Mouse (Mus musculus) WW6 (cell line): ENCODE data around the gene D630023F18Rik.

ENCODE experiments used
- DNase-seq: peaks from one replicate; pipeline ENCODE4 v3.0.0-alpha.2; 2013; ENCODE audit warnings: low read depth, low spot score

D630023F18Rik gene

DNA sequence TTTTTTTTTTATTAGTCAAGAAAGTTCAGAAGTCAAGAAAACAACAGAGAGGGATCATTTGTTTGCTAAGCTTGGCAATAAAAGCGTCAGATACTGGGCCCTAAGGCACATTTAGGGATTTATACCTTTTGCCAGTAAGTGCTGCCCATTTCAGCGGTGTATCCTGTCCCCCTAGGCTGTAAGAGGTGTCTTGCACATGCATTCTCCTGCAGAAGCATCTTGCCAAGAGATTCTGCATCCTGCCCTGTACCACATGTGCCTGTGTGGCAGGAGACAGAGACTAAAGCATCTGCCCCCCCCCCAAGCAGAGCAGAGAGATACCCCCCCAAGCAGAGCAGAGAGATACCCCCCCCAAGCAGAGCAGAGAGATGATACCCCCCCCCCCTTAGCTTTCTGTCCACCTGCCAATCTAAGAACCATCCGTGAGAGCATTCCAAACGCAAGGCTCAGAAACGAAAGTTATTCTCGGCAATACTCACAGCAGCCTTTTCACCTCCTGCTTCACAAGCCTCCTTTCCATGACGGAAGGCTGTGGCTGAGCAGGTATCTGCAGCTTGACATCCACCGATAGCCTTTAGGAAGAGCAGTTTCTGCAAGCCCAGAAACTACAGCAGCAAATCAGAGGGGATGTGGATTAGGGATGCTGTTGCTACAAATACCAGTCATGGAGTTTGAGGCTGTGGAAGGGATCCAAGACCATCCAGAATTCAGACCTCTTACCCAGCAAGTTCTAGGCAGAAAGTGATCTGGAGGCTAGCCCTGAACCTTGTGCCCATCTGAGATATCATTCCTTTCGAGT is at the start of gene D630023F18Rik:
Gene D630023F18Rik (minus strand): TSS at position 641 of the 799 bp plus-strand sequence.
- DNase-seq, result no peak

DNA sequence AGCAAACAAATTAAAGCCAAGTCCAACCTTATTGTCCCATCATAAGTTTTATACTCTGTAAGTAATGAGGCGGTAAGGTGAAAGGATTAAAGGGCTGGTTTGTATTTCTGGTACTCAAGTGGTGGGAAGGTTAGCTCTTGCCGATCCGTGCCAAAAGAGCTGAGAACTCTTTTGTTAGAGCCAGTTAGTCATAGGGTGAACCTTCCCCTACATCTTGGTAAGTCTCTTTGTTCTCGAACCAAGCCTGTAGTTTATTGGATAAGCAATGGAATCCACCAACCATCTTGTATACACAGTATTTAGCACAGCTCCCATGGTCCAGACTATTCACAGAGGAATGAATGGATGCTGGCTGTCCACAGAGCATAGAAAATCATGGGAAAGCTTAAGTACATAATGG is 48.6 kb upstream of the D630023F18Rik start:
- no peak for DNase-seq

DNA sequence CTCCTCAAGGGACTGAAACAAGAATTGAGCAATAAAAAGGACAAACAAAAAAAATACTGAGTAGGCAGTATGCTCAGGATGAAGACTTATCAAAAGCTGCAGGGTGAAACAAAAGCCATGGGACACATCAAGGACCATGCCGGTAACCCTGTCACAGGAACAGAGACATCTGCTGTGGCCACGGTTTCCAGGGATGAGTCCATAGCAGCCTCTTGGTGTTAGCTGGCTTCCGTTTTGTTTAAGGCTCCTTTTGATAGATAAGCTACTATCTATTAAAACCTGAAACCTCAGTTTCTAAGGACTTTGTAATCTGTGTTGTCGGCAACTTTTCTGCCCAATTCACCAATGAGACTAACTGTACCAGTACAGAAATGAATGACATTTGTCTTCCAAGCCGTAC is 46.9 kb upstream of the D630023F18Rik start:
- no peak for DNase-seq

DNA sequence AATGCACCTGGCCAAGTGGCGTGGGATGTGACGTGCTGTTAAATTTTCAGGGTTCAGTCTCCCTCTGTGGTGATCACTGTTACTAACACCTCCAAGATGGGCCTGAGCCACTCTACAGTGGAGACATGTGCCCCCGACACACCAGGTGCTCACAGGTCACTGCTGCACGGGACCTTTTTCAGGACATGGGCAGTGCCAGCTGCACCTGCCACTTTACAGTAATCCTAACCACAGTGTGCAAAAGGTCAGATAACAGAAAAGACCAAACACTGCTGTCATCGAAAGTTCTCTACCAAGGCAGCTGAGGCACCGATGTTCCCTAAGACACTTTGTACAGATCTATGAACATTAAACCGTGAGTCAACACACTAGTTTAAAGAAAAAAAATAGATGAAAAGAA is 46.5 kb upstream of the D630023F18Rik start:
- no peak for DNase-seq

DNA sequence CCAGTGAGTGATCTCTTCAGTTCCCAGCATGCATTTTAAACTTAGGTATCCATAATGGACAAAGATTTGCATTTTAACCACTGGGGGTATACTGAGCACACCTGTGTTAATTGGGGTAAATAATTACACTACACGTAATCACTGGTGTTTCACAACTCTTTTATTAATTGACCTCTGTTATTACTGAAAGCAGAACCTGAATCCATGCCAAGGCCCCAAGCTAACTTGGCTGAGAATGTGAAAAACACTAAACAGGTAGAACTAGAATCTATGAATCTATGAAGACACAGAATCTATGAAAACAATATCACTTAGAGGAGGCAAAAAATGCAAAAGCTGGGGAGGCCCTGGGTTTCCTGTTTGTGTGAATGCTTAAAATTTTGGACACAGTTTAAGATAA is 44.5 kb upstream of the D630023F18Rik start:
- DNase-seq, result no peak

DNA sequence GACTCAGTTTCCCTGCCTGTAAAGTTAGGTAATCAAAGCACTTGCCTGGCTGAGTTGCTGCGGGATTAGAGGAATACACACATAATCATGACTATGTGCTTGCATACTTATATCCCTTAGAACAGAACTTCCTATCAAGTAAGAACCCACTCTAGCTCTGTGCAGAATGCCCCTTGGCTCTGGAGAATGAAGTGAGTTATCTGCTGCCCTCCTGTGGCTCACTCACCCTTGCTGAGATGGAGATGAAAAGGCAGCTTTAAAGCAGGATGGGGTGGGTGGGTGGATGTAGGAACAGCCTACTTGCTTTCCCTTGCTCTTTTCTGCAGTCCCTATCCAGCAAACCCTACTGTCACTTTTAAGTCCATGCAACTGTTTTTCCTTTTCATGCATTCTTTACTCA is 39.2 kb upstream of the D630023F18Rik start:
- no peak for DNase-seq

DNA sequence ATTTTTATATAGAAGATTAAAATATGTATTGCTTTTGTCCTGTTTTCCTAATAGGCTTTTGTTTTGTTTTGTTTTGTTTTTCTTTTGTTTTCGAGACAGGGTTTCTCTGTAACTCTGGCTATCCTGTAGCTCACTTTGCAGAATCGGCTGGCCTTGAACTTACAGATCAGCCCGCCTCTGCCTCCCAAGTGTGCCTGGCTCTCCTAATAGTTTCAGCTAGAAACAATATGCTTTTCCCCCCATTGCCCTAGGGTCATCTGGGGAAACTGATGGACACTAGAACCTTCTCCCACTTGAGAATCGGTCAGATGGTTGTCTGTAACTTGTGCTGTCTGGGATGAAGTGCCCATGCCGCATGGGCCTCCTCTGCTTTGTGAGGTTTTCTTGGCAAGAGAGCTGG is 33.1 kb upstream of the D630023F18Rik start:
- DNase-seq, result no peak

DNA sequence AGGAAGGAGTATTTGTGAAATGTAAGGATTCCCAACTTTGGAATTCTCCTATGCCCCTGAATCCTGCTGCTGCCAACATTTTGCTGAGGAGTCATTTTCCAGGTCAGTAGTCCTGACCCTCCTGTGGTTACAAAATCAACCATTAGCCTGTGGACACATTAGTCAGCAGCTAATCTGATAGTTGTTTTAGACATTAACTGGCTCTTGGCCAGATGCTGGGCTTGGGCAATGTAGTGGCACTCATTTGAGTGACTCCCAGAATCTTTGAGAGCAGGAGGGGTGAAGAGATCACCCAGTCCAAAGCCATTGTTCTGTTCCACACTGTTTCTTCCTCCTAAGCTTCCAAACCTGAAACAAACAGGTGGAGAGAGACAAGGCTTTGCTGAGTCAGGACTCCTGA is 31.8 kb upstream of the D630023F18Rik start:
- DNase-seq, result no peak

DNA sequence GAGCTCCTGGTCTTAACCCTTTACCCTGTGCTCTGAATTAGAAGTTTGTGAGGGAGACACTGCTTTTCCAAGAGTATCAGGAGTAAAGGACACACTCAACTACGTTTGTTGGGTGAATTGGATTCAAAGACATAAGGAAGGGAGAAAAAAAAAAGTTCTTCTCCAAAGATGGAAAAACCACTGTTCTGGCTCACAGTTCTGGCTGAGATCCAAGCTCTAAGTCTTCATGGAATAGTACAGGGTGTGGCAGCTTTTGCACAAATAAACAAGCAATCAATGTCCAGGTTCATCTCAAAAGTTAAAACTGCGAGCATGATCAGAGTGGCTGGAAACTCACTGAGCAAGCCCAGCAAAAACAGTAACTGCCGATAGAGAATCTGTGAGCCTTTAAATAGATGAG is 25.0 kb upstream of the D630023F18Rik start:
- DNase-seq, result no peak

DNA sequence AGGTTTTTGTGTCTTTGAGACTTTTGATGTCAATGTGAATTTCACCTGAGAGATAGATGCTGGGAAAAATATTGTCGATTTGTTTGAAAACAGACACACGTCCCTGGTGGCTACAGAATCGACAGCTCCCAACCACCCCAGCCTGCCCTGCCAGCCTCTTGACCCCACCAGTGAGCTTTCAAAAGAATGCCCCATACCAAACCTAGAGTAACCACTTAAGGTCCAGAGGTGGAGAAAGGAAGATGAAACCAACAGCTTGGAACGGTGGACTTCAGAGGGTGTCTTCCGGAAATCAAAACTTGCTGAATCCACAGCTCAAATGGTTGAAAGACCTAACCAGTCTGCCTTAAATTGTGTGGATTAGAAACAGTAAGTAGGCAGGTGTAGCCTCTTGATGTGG is 24.3 kb upstream of the D630023F18Rik start:
- DNase-seq, result no peak

DNA sequence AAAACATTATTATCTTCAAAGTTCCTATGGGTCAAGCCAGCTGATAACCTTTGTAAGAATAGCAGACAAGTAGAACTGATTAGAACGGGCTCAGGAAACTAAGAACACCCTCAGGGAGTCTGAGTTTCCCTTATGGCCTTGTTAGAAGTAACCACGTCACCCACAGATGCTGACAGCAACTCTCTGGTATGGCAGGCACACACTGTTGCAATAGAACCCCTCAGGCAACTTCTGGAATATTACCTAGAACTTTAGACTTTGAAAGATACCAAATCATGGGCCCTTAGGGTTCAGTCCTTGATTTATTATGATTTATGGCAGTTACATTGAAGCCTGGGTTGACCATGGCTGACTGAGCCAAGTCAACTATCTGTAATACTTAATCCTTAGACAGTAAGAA is 23.6 kb upstream of the D630023F18Rik start:
- no peak for DNase-seq

DNA sequence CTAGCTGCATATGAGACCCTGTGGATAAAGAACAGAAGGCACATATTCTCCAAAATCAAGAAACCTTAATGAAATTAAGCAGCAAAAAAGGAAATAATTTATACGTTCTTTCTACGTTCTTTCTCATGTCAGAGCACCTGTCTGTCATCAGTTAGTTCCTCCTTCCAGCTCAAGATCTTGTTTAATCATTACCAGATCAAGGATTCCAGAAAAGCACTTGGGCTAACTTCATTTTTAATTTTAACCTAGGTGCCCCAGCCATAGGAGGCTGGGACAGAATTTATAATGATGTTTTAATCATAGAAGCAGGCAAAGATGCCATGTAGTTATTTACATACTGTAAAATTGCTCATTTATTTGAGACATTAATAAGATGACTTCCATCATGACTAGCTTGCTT is 21.8 kb upstream of the D630023F18Rik start:
- DNase-seq, result no peak

DNA sequence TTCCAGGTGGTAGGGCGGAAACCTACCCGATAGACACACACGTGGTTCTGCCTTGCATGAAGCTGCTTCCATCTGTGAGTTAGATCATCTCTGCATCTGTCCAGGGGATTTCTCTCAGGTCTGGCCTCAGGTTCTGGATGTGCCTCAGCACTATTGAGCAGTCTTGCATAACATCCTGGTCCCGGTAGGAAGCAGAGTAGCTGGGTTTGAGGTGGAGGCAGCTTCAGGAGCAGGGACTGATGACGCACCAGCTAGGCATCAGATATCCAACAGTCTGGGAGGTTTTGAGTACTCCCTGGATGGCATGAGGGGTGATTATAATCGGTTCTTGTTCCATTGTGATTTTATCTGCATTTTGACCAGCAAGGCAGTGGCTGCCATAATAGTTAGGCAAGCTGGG is 14.5 kb upstream of the D630023F18Rik start:
- DNase-seq, result no peak

DNA sequence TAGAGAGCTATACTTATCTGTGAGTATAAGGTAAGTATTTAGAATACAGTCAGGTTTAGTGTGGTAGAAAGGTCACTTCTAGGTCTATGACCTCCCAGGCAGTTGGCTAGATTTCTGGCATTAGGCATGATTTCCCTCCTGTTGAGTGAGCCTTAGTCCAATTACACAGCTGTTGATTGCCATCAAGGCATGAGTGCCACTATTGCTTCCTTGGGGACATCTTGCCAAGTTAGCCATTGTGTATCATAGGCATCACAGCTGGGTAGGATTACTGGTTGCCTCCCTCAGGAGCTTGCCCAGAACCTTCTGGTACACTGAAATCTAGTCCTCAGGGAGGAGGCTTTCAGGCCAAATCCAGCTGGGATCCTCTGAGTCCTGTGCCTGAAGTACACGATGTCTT is 9.8 kb upstream of the D630023F18Rik start:
- DNase-seq, result no peak

DNA sequence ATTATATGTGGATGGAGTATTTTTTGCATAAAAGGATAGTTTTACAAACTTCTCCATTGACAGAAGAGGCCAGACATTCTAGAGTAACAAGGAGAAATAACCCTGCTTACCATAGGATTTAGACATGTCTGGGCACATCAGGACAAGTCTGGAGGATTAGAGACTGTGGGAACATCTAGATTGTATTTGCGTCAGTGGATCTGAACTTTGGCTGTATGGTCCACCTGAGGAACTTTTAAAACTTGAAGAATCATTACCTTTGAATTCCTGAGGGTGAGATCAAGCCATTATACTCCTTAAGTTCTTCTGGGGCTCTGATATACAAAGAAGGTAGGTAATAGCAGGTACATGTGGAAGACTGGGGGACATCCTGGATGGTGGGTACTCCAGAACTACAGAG is 8.7 kb upstream of the D630023F18Rik start:
- DNase-seq, result no peak

DNA sequence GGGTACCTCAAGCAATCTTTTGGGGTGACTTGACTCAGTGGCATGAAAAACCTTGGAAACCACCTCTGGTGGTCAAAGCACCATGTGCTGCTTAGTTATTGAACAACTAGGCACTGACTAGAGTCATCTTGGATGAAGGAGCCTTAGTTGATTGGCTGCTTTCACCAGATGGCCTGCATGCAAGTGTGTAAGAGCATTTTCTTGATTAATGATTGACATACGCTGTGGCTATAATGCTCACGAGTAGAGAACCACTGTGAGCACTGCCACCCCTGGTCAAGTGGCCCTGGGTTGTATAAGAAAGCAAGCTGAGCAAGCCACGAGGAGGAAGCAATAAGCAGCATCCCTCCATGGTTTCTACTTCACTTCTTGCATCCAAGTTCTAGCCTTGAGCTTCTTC is 7.2 kb upstream of the D630023F18Rik start:
- no peak for DNase-seq

DNA sequence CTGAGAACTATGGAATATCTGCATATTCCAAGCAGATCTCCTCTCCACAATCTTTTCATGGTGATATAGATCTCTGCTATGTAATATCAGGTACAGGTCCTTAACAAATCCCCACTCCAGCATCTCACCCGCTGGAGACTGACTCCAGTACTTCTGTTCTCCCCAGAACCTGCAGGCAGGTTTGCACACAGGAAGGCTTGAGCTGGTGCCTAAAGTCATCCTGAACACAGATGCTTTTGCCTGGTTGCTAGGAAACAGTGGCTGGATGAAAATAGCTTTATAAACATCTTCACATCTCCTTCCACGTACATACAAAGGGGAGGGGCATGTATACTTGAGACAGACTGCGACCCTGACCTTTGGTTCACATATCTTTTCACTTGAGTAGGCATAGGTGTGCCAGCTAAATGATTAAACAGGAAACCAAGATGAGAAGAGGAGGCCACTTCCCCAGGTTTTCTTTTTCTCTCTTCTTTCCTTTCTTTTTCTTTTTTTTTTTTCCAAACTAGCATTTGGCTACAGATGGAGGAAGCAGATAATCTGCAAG is 6.7 kb upstream of the D630023F18Rik start:
- no peak for DNase-seq

DNA sequence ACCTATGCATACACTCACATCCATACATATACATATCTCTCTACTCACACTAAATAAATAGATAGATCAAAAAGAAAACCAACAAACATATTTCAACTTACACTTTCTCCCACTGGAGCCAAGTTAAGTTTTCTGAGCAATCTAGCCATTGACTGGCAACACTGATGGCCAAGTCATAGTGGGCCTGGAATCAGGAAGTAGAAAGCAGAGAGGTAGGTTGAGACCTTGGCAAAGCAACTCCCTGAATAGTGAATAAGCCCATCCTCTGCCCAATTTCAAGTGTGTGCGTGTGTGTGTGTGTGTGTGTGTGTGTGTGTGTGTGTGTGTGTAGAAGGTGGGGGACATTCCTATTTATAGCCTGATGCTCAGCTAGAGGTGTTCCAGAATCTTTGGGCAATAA is 3.6 kb downstream of the D630023F18Rik start, which contains the start of gene Gm28845:
Gene Gm28845 (minus strand): TSS at position 121 of the 400 bp plus-strand sequence.
- no peak for DNase-seq

DNA sequence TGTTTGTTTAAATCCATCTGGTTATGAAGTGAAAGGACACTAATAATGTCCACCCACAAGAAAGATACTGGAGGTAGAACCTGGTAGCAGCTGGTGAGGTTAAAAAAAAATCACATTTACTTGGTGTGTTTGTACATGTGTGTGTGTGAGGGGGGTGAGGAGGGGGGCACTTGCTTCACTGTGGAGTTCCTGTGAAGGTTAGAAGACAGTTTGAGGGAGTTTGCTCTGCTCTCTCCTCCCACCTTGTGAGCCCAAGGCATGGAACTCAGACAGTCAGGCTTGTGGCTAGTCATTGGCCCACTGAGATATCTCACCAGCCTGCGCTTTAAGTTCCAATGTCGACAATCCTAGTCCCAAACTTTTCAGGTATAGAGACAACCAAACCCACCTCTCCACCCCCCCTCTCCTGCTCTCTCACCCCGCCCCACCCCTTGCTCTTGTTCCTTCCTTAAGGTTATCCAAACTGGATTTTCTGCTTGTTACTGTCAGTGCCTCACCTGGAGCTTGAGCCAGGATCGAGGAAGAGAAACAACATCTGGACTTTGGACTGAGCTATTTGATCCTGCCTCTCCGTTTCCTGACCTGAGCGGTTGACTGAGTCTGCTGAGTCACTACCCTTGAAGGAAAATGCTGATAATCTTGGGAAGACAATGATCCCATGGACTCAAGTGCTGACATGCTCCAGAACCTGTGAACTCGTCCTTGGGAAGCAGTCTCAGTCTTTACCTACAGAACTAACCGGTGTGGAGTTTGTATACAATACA is 4.7 kb downstream of the D630023F18Rik start:
- DNase-seq, result no peak

DNA sequence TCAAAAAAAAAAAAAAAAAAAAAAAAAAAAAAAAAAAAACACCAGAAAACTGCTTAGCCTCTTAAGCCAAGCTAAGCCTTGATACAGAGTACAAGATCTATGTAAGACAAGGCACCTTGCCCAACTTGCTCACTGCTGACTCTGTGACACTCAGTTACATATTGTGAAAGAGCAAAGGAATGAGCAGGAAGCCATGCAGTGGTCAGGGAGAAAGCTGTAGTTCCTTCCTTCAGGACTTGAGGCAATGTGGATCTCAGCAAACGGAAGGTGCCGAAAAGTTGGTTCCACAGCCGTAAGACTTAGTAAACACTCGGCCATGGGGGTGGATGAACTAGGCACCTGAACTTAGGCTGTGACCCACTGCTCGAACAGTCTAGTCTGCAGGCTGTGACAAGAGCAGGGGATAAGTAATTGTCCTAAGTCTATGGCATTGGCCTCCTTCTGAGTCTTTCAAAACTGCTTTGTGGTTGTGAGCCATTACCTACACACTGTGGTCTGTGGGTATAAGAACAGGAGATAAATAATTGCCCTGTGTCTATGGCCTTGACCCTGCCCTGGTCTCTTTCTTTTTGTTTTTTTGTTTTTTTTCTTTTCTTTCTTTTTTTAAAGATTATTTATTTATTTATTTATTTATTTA is 9.4 kb downstream of the D630023F18Rik start:
- DNase-seq, result no peak

DNA sequence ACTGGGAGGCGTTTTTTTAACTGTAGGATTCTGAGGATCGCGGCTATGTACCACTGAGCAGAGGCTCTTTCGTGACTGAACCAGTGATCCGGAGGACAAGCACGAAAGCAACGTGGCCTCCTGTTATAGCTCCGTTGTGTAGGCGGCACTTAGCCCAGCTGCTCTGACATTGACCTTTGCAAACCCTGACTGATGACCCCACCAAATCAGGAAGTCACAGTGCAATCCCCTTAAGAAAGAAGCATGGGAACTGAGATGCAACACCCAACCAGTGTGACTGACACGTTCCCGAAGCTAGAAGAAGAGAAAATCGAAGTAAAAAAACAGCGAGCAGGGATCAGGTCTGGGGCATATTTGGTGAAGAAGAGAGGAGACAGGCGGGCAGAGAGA is 10.2 kb downstream of the D630023F18Rik start:
- no peak for DNase-seq
